Mouse (Mus musculus) kidney, embryonic 14.5 days (tissue): ENCODE data around the gene Rcn3. TPM values are rescaled to one million over a fixed set of nuclear protein-coding genes. Genes with fewer than 3 reads are reported as not detected.

Experiments
- ATAC-seq: fragments of 200-750 bp; cut with Nextera tagmentation; 2 replicates; pipeline ENCODE4 v1.8.0; 2017; ENCODE audit warnings: moderate number of reproducible peaks, mild to moderate bottlenecking, moderate TSS enrichment, moderate library complexity; ENCODE audit not compliant: low FRiP score, low TSS enrichment
- H3K27ac ChIP-seq: fragments of 300-500 bp; sonication (generic); 2 replicates; pipeline ENCODE4 v1.5.1; 2014; ENCODE audit warnings: low read depth, mild to moderate bottlenecking, low read length, moderate library complexity, mixed read lengths
- H3K27me3 ChIP-seq: fragments of 300-500 bp; sonication (generic); 2 replicates; pipeline ENCODE4 v1.6.1; 2014; ENCODE audit warnings: mild to moderate bottlenecking, low read length; ENCODE audit not compliant: control insufficient read depth, insufficient read depth
- H3K36me3 ChIP-seq: fragments of 300-500 bp; sonication (generic); 2 replicates; pipeline ENCODE4 v1.6.1; 2014; ENCODE audit warnings: low read length, mixed read lengths; ENCODE audit not compliant: control insufficient read depth, insufficient read depth
- H3K4me1 ChIP-seq: fragments of 300-500 bp; sonication (generic); 2 replicates; pipeline ENCODE4 v1.6.1; 2014; ENCODE audit warnings: low read length, mixed read lengths; ENCODE audit not compliant: control insufficient read depth, insufficient read depth
- H3K4me2 ChIP-seq: fragments of 300-500 bp; sonication (generic); replicated peaks from 2 replicates; pipeline ENCODE4 v1.6.1; 2014; ENCODE audit warnings: low read depth, mild to moderate bottlenecking, low read length
- H3K4me3 ChIP-seq: fragments of 300-500 bp; sonication (generic); 2 replicates; pipeline ENCODE4 v1.5.1; 2014; ENCODE audit warnings: mild to moderate bottlenecking, low read length
- H3K9ac ChIP-seq: fragments of 300-500 bp; sonication (generic); 2 replicates; pipeline ENCODE4 v1.6.1; 2014; ENCODE audit warnings: low read depth, mild to moderate bottlenecking, low read length, moderate library complexity
- H3K9me3 ChIP-seq: fragments of 300-500 bp; sonication (generic); 2 replicates; pipeline ENCODE4 v1.6.1; 2016; ENCODE audit warnings: low read length; ENCODE audit not compliant: control insufficient read depth
- WGBS: fragments of 180-500 bp; shearing (Covaris S2); extraction: QIAGEN DNeasy Blood & Tissue Kit; methylation state at CpG from one replicate; pipeline ENCODE4 v1.1.7; 2014; 5-methylcytosine and 5-hydroxymethylcytosine counted together
- polyA plus RNA-seq: library from polyadenylated mRNA; unstranded; fragments of >200 nt; fragmentation: Nextera tagmentation; extraction: Ambion mirVana; gene quantifications from 2 replicates; pipeline ENCODE4 v1.2.1, GENCODE M21; 2014

Gene Rcn3
- polyA plus RNA-seq, 1 experiment from 2014 or later = 301 TPM

DNA sequence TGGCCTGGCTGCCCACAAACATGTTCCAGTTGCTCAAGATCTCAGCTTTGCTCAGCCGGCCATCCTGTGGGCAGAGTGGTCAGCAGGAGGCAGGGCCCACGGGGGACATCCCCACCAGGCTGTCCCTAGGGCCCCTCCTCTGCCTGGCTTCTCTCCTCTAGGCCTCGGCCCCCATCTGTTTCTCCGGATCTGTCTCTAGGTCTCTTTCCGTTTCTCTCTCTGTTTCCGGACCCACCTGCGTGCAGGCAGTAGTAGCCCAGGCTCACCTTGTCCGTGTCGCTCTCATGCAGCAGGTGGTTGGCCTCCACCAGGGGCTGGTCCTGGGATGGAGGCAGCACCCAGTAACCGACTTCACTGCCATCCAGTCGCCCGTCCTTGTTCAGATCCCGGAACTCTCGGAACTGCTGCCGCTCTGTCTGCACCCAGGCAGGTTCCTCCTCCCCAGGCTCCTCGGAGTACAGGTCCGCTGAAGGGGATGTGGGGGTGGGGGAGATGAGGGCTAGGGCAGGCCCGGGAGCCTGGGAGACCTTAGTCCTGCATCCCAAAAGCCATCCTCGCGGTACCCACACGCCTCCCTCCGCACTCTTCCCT is 8.6 kb downstream of the Rcn3 start:
- no peak for ATAC-seq
- Histone ChIP-seq H3K4me1 (peaks cover 4% of the 10 kb centered on the region; the same call in 1 of the 2 replicates), H3K9me3 (no peaks in the 10 kb centered on the region), H3K36me3 (peaks cover 55% of the 10 kb centered on the region), H3K4me2 (no peak overlapping the region), H3K27me3 (no peaks in the 10 kb centered on the region), H3K4me3 (no peak overlapping the region), H3K9ac (no peak overlapping the region), H3K27ac (no peak overlapping the region)
- 84% methylated on average over 22 of the region's 22 CpGs for WGBS

- H3K27ac ChIP-seq = 0 out of 2 replicates have a peak overlapping the region, but pooled peaks have one; percentile 6
- H3K9ac ChIP-seq = no peak overlapping the region
- H3K27me3 ChIP-seq = no peaks in the 10 kb centered on the region
- no peaks in the 10 kb centered on the region for H3K9me3 ChIP-seq
- ATAC-seq = no peak
- no peak overlapping the region for H3K4me3 ChIP-seq
- H3K36me3 ChIP-seq = peaks cover 50% of the 10 kb centered on the region
- peaks cover 4% of the 10 kb centered on the region; the same call in 1 of the 2 replicates for H3K4me1 ChIP-seq
- whole genome bisulfite sequencing = 73% methylated on average over 25 of the region's 25 CpGs
- H3K4me2 ChIP-seq = no peak overlapping the region
Measured at GRCm38 (mm10) chr7:45082401-45083299, 9.4 kb downstream of the Rcn3 start.

DNA sequence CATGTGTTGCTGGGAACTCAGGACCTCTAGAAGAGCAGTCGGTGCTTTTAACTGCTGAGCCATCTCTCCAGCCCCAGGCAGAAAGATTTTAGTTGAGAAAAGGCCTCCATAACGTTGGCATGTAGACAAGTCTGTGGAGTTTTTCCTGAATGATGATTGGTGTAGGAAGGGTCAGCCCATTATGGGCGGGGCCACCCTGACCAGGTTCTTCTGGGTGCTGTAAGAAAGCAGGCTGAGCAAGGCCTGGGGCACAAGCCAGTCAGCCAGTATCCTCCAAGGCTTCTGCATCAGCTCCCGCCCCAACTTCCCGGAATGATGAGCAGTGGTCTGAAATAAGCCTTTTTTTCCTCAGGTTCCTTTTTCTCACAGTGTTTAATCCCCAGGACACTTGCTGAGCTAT is 11.0 kb downstream of the Rcn3 start:
- ATAC-seq = no peak
- Histone ChIP-seq H3K4me2 (no peak overlapping the region), H3K9ac (no peak overlapping the region), H3K27me3 (no peaks in the 10 kb centered on the region), H3K4me1 (peaks cover 4% of the 10 kb centered on the region; the same call in 1 of the 2 replicates), H3K27ac (no peak overlapping the region), H3K4me3 (no peak overlapping the region), H3K36me3 (peaks cover 50% of the 10 kb centered on the region), H3K9me3 (no peaks in the 10 kb centered on the region)
- WGBS = 59% methylated on average over 5 of the region's 5 CpGs

GRCm38 (mm10) chr7:45079856-45080255 is 12.2 kb downstream of the Rcn3 start:
- peak; percentile 32; the same call in 1 of the 2 replicates for ATAC-seq
- H3K27ac ChIP-seq = no peak overlapping the region
- no peak overlapping the region for H3K4me3 ChIP-seq
- H3K9ac ChIP-seq = no peak overlapping the region
- WGBS = 1% methylated on average over 10 of the region's 10 CpGs
- peaks cover 49% of the 10 kb centered on the region for H3K36me3 ChIP-seq
- no peaks in the 10 kb centered on the region for H3K27me3 ChIP-seq
- no peaks in the 10 kb centered on the region for H3K9me3 ChIP-seq
- H3K4me1 ChIP-seq = peaks cover 8% of the 10 kb centered on the region; the same call in 1 of the 2 replicates
- no peak overlapping the region for H3K4me2 ChIP-seq

GRCm38 (mm10) chr7:45078513-45078912 is 13.5 kb downstream of the Rcn3 start:
- 0 out of 2 replicates have a peak, but pooled peaks have one; percentile 17 for ATAC-seq
- peaks cover 8% of the 10 kb centered on the region; the same call in 1 of the 2 replicates for H3K4me1 ChIP-seq
- H3K27me3 ChIP-seq = no peaks in the 10 kb centered on the region
- no peak overlapping the region for H3K9ac ChIP-seq
- H3K4me3 ChIP-seq = no peak overlapping the region
- peaks cover 51% of the 10 kb centered on the region for H3K36me3 ChIP-seq
- no peak overlapping the region for H3K4me2 ChIP-seq
- WGBS = 38% methylated on average over 9 of the region's 9 CpGs
- H3K9me3 ChIP-seq = no peaks in the 10 kb centered on the region
- H3K27ac ChIP-seq = no peak overlapping the region

DNA sequence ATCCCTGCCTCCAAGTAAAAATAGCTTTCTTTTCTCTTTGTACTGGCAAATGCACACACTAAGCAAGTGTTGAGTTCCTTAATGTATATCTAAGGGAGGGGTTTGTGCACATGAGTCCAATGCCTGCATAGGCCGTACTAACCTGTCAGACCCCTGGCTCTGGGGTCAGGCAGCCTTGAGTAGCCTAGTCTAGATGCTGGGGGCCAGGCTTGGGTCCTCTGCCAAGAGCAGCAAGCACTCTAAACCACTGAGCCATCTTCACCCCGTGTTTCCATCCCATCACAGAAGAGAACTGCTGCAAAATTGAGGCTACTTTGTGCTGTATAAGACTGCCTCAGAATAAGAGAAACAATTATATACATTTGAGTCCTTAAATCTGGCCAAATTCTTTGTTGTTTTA is 14.2 kb downstream of the Rcn3 start:
- ATAC-seq = no peak
- WGBS = 79% methylated on average over 2 of the region's 2 CpGs
- peaks cover 7% of the 10 kb centered on the region; the same call in 1 of the 2 replicates for H3K4me1 ChIP-seq
- H3K4me2 ChIP-seq = no peak overlapping the region
- H3K9ac ChIP-seq = no peak overlapping the region
- no peak overlapping the region for H3K4me3 ChIP-seq
- no peaks in the 10 kb centered on the region for H3K9me3 ChIP-seq
- H3K27me3 ChIP-seq = no peaks in the 10 kb centered on the region
- no peak overlapping the region for H3K27ac ChIP-seq
- H3K36me3 ChIP-seq = peaks cover 47% of the 10 kb centered on the region

GRCm38 (mm10) chr7:45077322-45077721 is 14.7 kb downstream of the Rcn3 start:
- H3K27me3 ChIP-seq = no peaks in the 10 kb centered on the region
- H3K4me2 ChIP-seq = no peak overlapping the region
- ATAC-seq = no peak
- H3K4me1 ChIP-seq = peaks cover 4% of the 10 kb centered on the region; the same call in 1 of the 2 replicates
- peaks cover 44% of the 10 kb centered on the region for H3K36me3 ChIP-seq
- 88% methylated on average over 14 of the region's 14 CpGs for WGBS
- no peaks in the 10 kb centered on the region for H3K9me3 ChIP-seq
- H3K27ac ChIP-seq = no peak overlapping the region
- no peak overlapping the region for H3K9ac ChIP-seq
- no peak overlapping the region for H3K4me3 ChIP-seq

DNA sequence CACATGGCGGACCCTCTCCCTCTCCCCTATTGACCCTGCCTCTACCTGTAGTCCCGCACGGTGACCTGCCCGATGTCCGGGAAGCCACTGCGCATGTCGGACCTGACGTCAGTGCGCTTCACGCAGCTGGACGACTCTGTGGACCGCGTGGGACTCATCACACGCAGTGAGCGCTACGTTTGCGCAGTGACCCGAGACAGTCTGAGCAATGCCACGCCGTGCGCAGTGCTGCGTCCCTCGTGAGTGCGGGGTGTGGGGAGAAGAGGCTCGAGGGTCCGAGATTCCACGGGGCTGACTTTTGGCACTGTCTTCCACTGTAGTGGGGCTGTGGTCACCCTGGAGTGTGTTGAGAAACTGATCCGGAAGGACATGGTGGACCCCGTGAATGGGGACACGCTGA is 15.5 kb downstream of the Rcn3 start:
- H3K27ac ChIP-seq = no peak overlapping the region
- ATAC-seq = no peak

DNA sequence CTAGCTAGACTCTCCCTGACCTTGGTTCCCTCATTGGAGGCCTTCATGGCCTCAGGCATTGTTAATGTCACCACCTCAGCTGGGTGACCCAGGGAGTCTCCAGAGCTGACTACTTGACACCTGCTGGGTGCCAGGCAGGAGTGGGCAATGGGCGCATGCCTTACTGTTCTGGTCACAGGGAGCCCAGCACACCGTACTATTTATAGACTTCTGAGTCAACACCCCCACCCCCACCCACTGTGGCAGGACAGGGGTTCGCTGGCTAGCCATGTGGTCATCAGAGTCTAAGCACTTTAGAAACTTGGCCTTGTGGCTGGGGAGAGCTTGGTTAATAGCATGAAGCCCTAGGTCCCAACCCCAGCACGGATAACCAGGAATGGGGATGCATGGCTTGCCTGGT is 16.6 kb downstream of the Rcn3 start:
- H3K4me2 ChIP-seq = no peak overlapping the region
- WGBS = 65% methylated on average over 4 of the region's 4 CpGs
- 0 out of 2 replicates have a peak, but pooled peaks cover 4% of the 10 kb centered on the region for H3K4me1 ChIP-seq
- H3K9me3 ChIP-seq = no peaks in the 10 kb centered on the region
- peaks cover 44% of the 10 kb centered on the region for H3K36me3 ChIP-seq
- H3K27ac ChIP-seq = no peak overlapping the region
- H3K4me3 ChIP-seq = no peak overlapping the region
- no peak for ATAC-seq
- no peak overlapping the region for H3K9ac ChIP-seq
- no peaks in the 10 kb centered on the region for H3K27me3 ChIP-seq

More for the DNA sequence above, 15.5 kb downstream of the Rcn3 start:
- Histone ChIP-seq H3K4me1 (0 out of 2 replicates have a peak, but pooled peaks cover 4% of the 10 kb centered on the region), H3K4me2 (no peak overlapping the region), H3K4me3 (no peak overlapping the region), H3K9ac (no peak overlapping the region), H3K36me3 (peaks cover 44% of the 10 kb centered on the region), H3K27me3 (no peaks in the 10 kb centered on the region), H3K9me3 (no peaks in the 10 kb centered on the region)
- 88% methylated on average over 30 of the region's 30 CpGs for WGBS
